Mouse (Mus musculus) olfactory bulb, adult 2 months (tissue): ENCODE measurements around the gene Rnh1.

ENCODE experiments used
- CTCF ChIP-seq: fragments of 200-500 bp; IDR thresholded peaks from 2 replicates; pipeline ENCODE4 v1.5.1; 2012; ENCODE audit warnings: low read depth, mild to moderate bottlenecking, low read length, moderate library complexity; ENCODE audit not compliant: insufficient read depth
- POLR2A ChIP-seq: fragments of 200-500 bp; IDR thresholded peaks from 2 replicates; pipeline ENCODE4 v1.6.1; 2012; ENCODE audit warnings: mild to moderate bottlenecking, low read depth, low read length, moderate library complexity; ENCODE audit not compliant: insufficient read depth

- TF ChIP-seq POLR2A = no peak
- no peak for TF ChIP-seq CTCF
These were observed 46.0 kb upstream of the Rnh1 start for GRCm38 (mm10) chr7:141218557-141219133.
